Mouse (Mus musculus): ENCODE data around the gene Saysd1. TPM values are rescaled to one million over a fixed set of nuclear protein-coding genes. Genes with fewer than 3 reads are reported as not detected.

The Saysd1 gene
- polyA plus RNA-seq, 1 experiment: 8.8 TPM

- DNase-seq (ENCODE audit: low read depth): no peak
- TF ChIP-seq POLR2A (IDR thresholded peaks at IDR 0.05; ENCODE audit: borderline replicate concordance, extremely low read depth, insufficient read depth, insufficient read length, poor library complexity, severe bottlenecking) (no peak), CTCF (IDR thresholded peaks at IDR 0.05; ENCODE audit: borderline replicate concordance, extremely low read depth, insufficient read depth, insufficient read length) (no peak)
These were observed 3.2 kb downstream of the Saysd1 start for GRCm38 (mm10) chr14:20134965-20135671.

- DNase-seq (ENCODE audit: low read depth): no peak
- TF ChIP-seq POLR2A (IDR thresholded peaks at IDR 0.05; ENCODE audit: borderline replicate concordance, extremely low read depth, insufficient read depth, insufficient read length, poor library complexity, severe bottlenecking) (no peak), CTCF (IDR thresholded peaks at IDR 0.05; ENCODE audit: borderline replicate concordance, extremely low read depth, insufficient read depth, insufficient read length) (no peak)
These were observed 10.2 kb downstream of the Saysd1 start for GRCm38 (mm10) chr14:20128162-20128561.

- TF ChIP-seq CTCF (IDR thresholded peaks at IDR 0.05; ENCODE audit: borderline replicate concordance, extremely low read depth, insufficient read depth, insufficient read length) (no peak), POLR2A (IDR thresholded peaks at IDR 0.05; ENCODE audit: borderline replicate concordance, extremely low read depth, insufficient read depth, insufficient read length, poor library complexity, severe bottlenecking) (no peak)
These were observed 10.8 kb downstream of the Saysd1 start for GRCm38 (mm10) chr14:20127406-20128087.

GRCm38 (mm10) chr14:20120868-20121267 lies 17.5 kb downstream of the Saysd1 start:
- TF ChIP-seq CTCF (IDR thresholded peaks at IDR 0.05; ENCODE audit: borderline replicate concordance, extremely low read depth, insufficient read depth, insufficient read length) (no peak), POLR2A (IDR thresholded peaks at IDR 0.05; ENCODE audit: borderline replicate concordance, extremely low read depth, insufficient read depth, insufficient read length, poor library complexity, severe bottlenecking) (no peak)
- no peak for DNase-seq (ENCODE audit: low read depth)

More at GRCm38 (mm10) chr14:20127406-20128087, 10.8 kb downstream of the Saysd1 start:
- no peak for DNase-seq (ENCODE audit: low read depth)

- DNase-seq (ENCODE audit: low read depth): no peak
- TF ChIP-seq CTCF (IDR thresholded peaks at IDR 0.05; ENCODE audit: borderline replicate concordance, extremely low read depth, insufficient read depth, insufficient read length): no peak
- no peak for TF ChIP-seq POLR2A (IDR thresholded peaks at IDR 0.05; ENCODE audit: borderline replicate concordance, extremely low read depth, insufficient read depth, insufficient read length, poor library complexity, severe bottlenecking)
These were observed 18.3 kb downstream of the Saysd1 start for GRCm38 (mm10) chr14:20120012-20120411.

- peak; percentile 9 for DNase-seq (ENCODE audit: low read depth)
These were observed 22.2 kb downstream of the Saysd1 start for GRCm38 (mm10) chr14:20116149-20116605.

GRCm38 (mm10) chr14:20114951-20115350 lies 23.4 kb downstream of the Saysd1 start:
- TF ChIP-seq CTCF (IDR thresholded peaks at IDR 0.05; ENCODE audit: borderline replicate concordance, extremely low read depth, insufficient read depth, insufficient read length) (no peak), POLR2A (IDR thresholded peaks at IDR 0.05; ENCODE audit: borderline replicate concordance, extremely low read depth, insufficient read depth, insufficient read length, poor library complexity, severe bottlenecking) (no peak)
- DNase-seq (ENCODE audit: low read depth): no peak

More at GRCm38 (mm10) chr14:20116149-20116605, 22.2 kb downstream of the Saysd1 start:
- TF ChIP-seq CTCF (IDR thresholded peaks at IDR 0.05; ENCODE audit: borderline replicate concordance, extremely low read depth, insufficient read depth, insufficient read length) (no peak), POLR2A (IDR thresholded peaks at IDR 0.05; ENCODE audit: borderline replicate concordance, extremely low read depth, insufficient read depth, insufficient read length, poor library complexity, severe bottlenecking) (no peak)

GRCm38 (mm10) chr14:20113964-20114363 lies 24.4 kb downstream of the Saysd1 start:
- TF ChIP-seq CTCF (IDR thresholded peaks at IDR 0.05; ENCODE audit: borderline replicate concordance, extremely low read depth, insufficient read depth, insufficient read length): peak; percentile 95
- TF ChIP-seq POLR2A (IDR thresholded peaks at IDR 0.05; ENCODE audit: borderline replicate concordance, extremely low read depth, insufficient read depth, insufficient read length, poor library complexity, severe bottlenecking): no peak
- peak; percentile 89 for DNase-seq (ENCODE audit: low read depth)

- DNase-seq (ENCODE audit: low read depth): no peak
- TF ChIP-seq CTCF (IDR thresholded peaks at IDR 0.05; ENCODE audit: borderline replicate concordance, extremely low read depth, insufficient read depth, insufficient read length): no peak
- TF ChIP-seq POLR2A (IDR thresholded peaks at IDR 0.05; ENCODE audit: borderline replicate concordance, extremely low read depth, insufficient read depth, insufficient read length, poor library complexity, severe bottlenecking): no peak
These were observed 25.0 kb downstream of the Saysd1 start for GRCm38 (mm10) chr14:20113189-20113961.

GRCm38 (mm10) chr14:20112218-20112617 lies 26.1 kb downstream of the Saysd1 start:
- TF ChIP-seq CTCF (IDR thresholded peaks at IDR 0.05; ENCODE audit: borderline replicate concordance, extremely low read depth, insufficient read depth, insufficient read length): no peak
- no peak for TF ChIP-seq POLR2A (IDR thresholded peaks at IDR 0.05; ENCODE audit: borderline replicate concordance, extremely low read depth, insufficient read depth, insufficient read length, poor library complexity, severe bottlenecking)
- no peak for DNase-seq (ENCODE audit: low read depth)

GRCm38 (mm10) chr14:20110945-20111344 lies 27.4 kb downstream of the Saysd1 start:
- DNase-seq (ENCODE audit: low read depth): no peak
- TF ChIP-seq CTCF (IDR thresholded peaks at IDR 0.05; ENCODE audit: borderline replicate concordance, extremely low read depth, insufficient read depth, insufficient read length): no peak
- no peak for TF ChIP-seq POLR2A (IDR thresholded peaks at IDR 0.05; ENCODE audit: borderline replicate concordance, extremely low read depth, insufficient read depth, insufficient read length, poor library complexity, severe bottlenecking)

All from brain, embryonic 14.5 days (tissue).